In the genomic region with DNA sequence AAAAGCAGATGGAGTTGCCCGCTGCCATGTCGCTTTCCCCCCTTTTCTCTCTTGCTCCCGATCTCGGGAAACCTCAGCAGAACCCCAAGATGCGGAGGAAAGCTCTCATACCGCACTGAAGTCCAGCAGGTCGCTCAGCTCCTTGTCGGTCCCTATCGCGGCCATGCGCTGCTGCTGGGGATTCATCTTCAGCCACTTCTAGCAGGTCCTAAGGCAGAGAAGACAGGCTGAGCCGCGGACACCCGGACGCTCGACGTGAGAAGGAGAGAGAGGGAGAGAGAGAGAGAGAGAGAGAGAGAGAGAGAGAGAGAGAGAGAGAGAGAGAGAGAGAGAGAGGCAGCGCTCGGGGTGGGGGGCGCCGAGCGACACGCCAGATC, we compare ENCODE assay signal across 8 mouse cellular contexts. TPM values are rescaled to one million over a fixed set of nuclear protein-coding genes. Genes with fewer than 3 reads are reported as not detected.
DNase-seq lines count a peak whose midpoint lies in the region; ATAC-seq and TF ChIP-seq lines count a peak whose summit lies in the region.

No protein-coding gene starts in this region.

- WGBS in intestine, postnatal 0 days: 1% methylated on average over 23 of the region's 23 CpGs
- WGBS in limb, embryonic 14.5 days: under 1% methylated on average over 17 of the region's 23 CpGs
- WGBS in midbrain, embryonic 14.5 days: 0% methylated on average over 23 of the region's 23 CpGs

- 0 out of 2 replicates have a peak, but pooled peaks cover 2% of the 10 kb centered on the region for H3K4me1 ChIP-seq in intestine, postnatal 0 days (replicated peaks; ENCODE audit: control insufficient read depth, insufficient read depth, low read length)
- H3K4me1 ChIP-seq in limb, embryonic 14.5 days (ENCODE audit: control insufficient read depth, insufficient read depth, low read length): peaks cover 14% of the 10 kb centered on the region
- H3K4me1 ChIP-seq in midbrain, embryonic 14.5 days (ENCODE audit: control insufficient read depth, insufficient read depth, low read length): peaks cover 20% of the 10 kb centered on the region

- ATAC-seq in intestine, postnatal 0 days: 0 out of 2 replicates have a peak, but pooled peaks have one; percentile 7
- ATAC-seq in limb, embryonic 14.5 days (ENCODE audit: low FRiP score, low read depth): peak; percentile 27; the same call in 1 of the 2 replicates
- ATAC-seq in midbrain, embryonic 14.5 days (ENCODE audit: low FRiP score, low TSS enrichment): peak; percentile 69

- H3K27me3 ChIP-seq in intestine, postnatal 0 days (replicated peaks; ENCODE audit: control insufficient read depth, insufficient read depth, low read length): no peaks in the 10 kb centered on the region
- no peaks in the 10 kb centered on the region for H3K27me3 ChIP-seq in limb, embryonic 14.5 days (ENCODE audit: control insufficient read depth, insufficient read depth, low read length)
- H3K27me3 ChIP-seq in midbrain, embryonic 14.5 days (ENCODE audit: control insufficient read depth, insufficient read depth, low read length): no peaks in the 10 kb centered on the region

- peak overlapping the region; percentile 98 for H3K27ac ChIP-seq in intestine, postnatal 0 days (ENCODE audit: low read depth, low read length)
- peak overlapping the region; percentile 99 for H3K27ac ChIP-seq in limb, embryonic 14.5 days (replicated peaks; ENCODE audit: low read depth, low read length)
- H3K27ac ChIP-seq in midbrain, embryonic 14.5 days (replicated peaks; ENCODE audit: low read depth, low read length): peak overlapping the region; percentile 96

- no peaks in the 10 kb centered on the region for H3K9me3 ChIP-seq in intestine, postnatal 0 days (ENCODE audit: control insufficient read depth)
- no peaks in the 10 kb centered on the region for H3K9me3 ChIP-seq in limb, embryonic 14.5 days (ENCODE audit: control insufficient read depth, low read length)
- no peaks in the 10 kb centered on the region for H3K9me3 ChIP-seq in midbrain, embryonic 14.5 days (ENCODE audit: control insufficient read depth, low read length)

- peak overlapping the region; percentile 100 for H3K9ac ChIP-seq in intestine, postnatal 0 days (ENCODE audit: low read depth, low read length)
- H3K9ac ChIP-seq in limb, embryonic 14.5 days (ENCODE audit: low read depth, low read length, severe bottlenecking): peak overlapping the region; percentile 100
- H3K9ac ChIP-seq in midbrain, embryonic 14.5 days (replicated peaks; ENCODE audit: low read length): peak overlapping the region; percentile 97

- peaks cover 3% of the 10 kb centered on the region; the same call in 1 of the 2 replicates for H3K36me3 ChIP-seq in intestine, postnatal 0 days (ENCODE audit: control insufficient read depth, insufficient read depth)
- H3K36me3 ChIP-seq in limb, embryonic 14.5 days (ENCODE audit: control insufficient read depth, insufficient read depth, low read length): peaks cover 17% of the 10 kb centered on the region
- H3K36me3 ChIP-seq in midbrain, embryonic 14.5 days (ENCODE audit: control insufficient read depth, insufficient read depth, low read length): peaks cover 8% of the 10 kb centered on the region; the same call in 1 of the 2 replicates

- peak; percentile 37 to 55 for DNase-seq in thymus, adult 18-20 months
- DNase-seq in thymus, postnatal 4 days: no peak
- DNase-seq in cerebellum, postnatal 4 days (ENCODE audit: low spot score in 2 of 2): peak; percentile 27 to 43
- peak; percentile 40 for DNase-seq in gastrocnemius, postnatal 10 days
- peak; percentile 23 for DNase-seq in limb, embryonic 14.5 days (ENCODE audit: low spot score)
- peak; percentile 67 for DNase-seq in midbrain, embryonic 14.5 days
- DNase-seq in testis, postnatal 14 days (ENCODE audit: low spot score): peak; percentile 68

- peak overlapping the region; percentile 99 for H3K4me3 ChIP-seq in intestine, postnatal 0 days (ENCODE audit: low read depth, low read length)
- H3K4me3 ChIP-seq in limb, embryonic 14.5 days (replicated peaks; ENCODE audit: low read length): peak overlapping the region; percentile 100
- H3K4me3 ChIP-seq in midbrain, embryonic 14.5 days (replicated peaks; ENCODE audit: low read depth, low read length): peak overlapping the region; percentile 97

- H3K4me2 ChIP-seq in intestine, postnatal 0 days (replicated peaks; ENCODE audit: low read depth): peak overlapping the region; percentile 92
- H3K4me2 ChIP-seq in limb, embryonic 14.5 days (replicated peaks; ENCODE audit: low read depth, low read length, severe bottlenecking): peak overlapping the region; percentile 76
- H3K4me2 ChIP-seq in midbrain, embryonic 14.5 days (ENCODE audit: low read length): peak overlapping the region; percentile 78

- TF ChIP-seq CTCF in intestine, postnatal 0 days (IDR thresholded peaks at IDR 0.05; ENCODE audit: low read depth): no peak

- TF ChIP-seq POLR2A in limb, embryonic 14.5 days (IDR thresholded peaks at IDR 0.05; ENCODE audit: borderline replicate concordance, extremely low read depth, insufficient read depth, insufficient read length): no peak

RNA-seq across cellular contexts. Expression of gene Tcf12, which starts 1.1 kb away (rescaled TPM):
- total RNA-seq in gastrocnemius, postnatal 10 days (2021): 10 to 100 TPM; 67.1 to 76.9 TPM
- 19.1 and 23.1 TPM in 2 replicates for polyA plus RNA-seq in intestine, postnatal 0 days (2015; fragmentation: Nextera tagmentation; extraction: Ambion mirVana)
- 158 and 226 TPM in 2 replicates for polyA plus RNA-seq in limb, embryonic 14.5 days (2012; rRNA removed)
- polyA plus RNA-seq in limb, embryonic 14.5 days (2014; fragmentation: Nextera tagmentation; extraction: Ambion mirVana): 111 and 115 TPM in 2 replicates
- polyA plus RNA-seq in midbrain, embryonic 14.5 days (2014; fragmentation: Nextera tagmentation; extraction: Ambion mirVana): 68.5 and 93.6 TPM in 2 replicates

Comparison
In these comparisons a context has a peak if more than half of its experiments do, and no peak if none do; other contexts are left out.
1. ATAC-seq: peak in every context shown above with its lines; median percentile 69 in midbrain, embryonic 14.5 days; 27 in limb, embryonic 14.5 days; 7 in intestine, postnatal 0 days.